Mouse (Mus musculus) midbrain, embryonic 11.5 days (tissue): ENCODE measurements around the gene Plekhb2. TPM values are rescaled to one million over a fixed set of nuclear protein-coding genes. Genes with fewer than 3 reads are reported as not detected.

Experiments
- ATAC-seq: fragments of 200-750 bp; cut with Nextera tagmentation; 2 replicates; pipeline ENCODE4 v1.8.0; 2017; ENCODE audit warnings: moderate TSS enrichment, moderate library complexity; ENCODE audit not compliant: low FRiP score
- DNase-seq: peaks from one replicate; pipeline ENCODE4 v3.0.0; 2015; ENCODE audit warnings: low spot score; ENCODE audit errors: missing footprints
- H3K27ac ChIP-seq: fragments of 300-500 bp; sonication (generic); 2 replicates; pipeline ENCODE4 v1.5.1; 2014; ENCODE audit warnings: low read depth, low read length
- H3K27me3 ChIP-seq: fragments of 300-500 bp; sonication (generic); 2 replicates; pipeline ENCODE4 v1.6.1; 2014; ENCODE audit warnings: mild to moderate bottlenecking, low read length, moderate library complexity, mixed read lengths; ENCODE audit not compliant: control insufficient read depth, insufficient read depth
- H3K36me3 ChIP-seq: fragments of 300-500 bp; sonication (generic); 2 replicates; pipeline ENCODE4 v1.6.1; 2014; ENCODE audit warnings: mild to moderate bottlenecking, low read length, moderate library complexity, mixed read lengths; ENCODE audit not compliant: control insufficient read depth, insufficient read depth
- H3K4me1 ChIP-seq: fragments of 300-500 bp; sonication (generic); 2 replicates; pipeline ENCODE4 v1.6.1; 2014; ENCODE audit warnings: low read length; ENCODE audit not compliant: control insufficient read depth, insufficient read depth
- H3K4me2 ChIP-seq: fragments of 300-500 bp; sonication (generic); 2 replicates; pipeline ENCODE4 v1.6.1; 2014; ENCODE audit warnings: mild to moderate bottlenecking, moderate library complexity
- H3K4me3 ChIP-seq: fragments of 300-500 bp; sonication (generic); 2 replicates; pipeline ENCODE4 v1.5.1; 2014; ENCODE audit warnings: low read depth, low read length
- H3K9ac ChIP-seq: fragments of 300-500 bp; sonication (generic); 2 replicates; pipeline ENCODE4 v1.6.1; 2014; ENCODE audit warnings: low read length
- H3K9me3 ChIP-seq: fragments of 300-500 bp; sonication (generic); 2 replicates; pipeline ENCODE4 v1.6.1; 2016; ENCODE audit warnings: low read length; ENCODE audit not compliant: control insufficient read depth
- WGBS: fragments of 180-500 bp; shearing (Covaris S2); extraction: QIAGEN DNeasy Blood & Tissue Kit; methylation state at CpG from one replicate; pipeline ENCODE4 v1.1.7; 2014; 5-methylcytosine and 5-hydroxymethylcytosine counted together
- polyA plus RNA-seq: library from polyadenylated mRNA; unstranded; fragments of >200 nt; fragmentation: Nextera tagmentation; extraction: Ambion mirVana; gene quantifications from 2 replicates; pipeline ENCODE4 v1.2.1, GENCODE M21; 2014

Plekhb2 gene
- polyA plus RNA-seq, 1 experiment from 2014 or later: 56.3 TPM

GRCm38 (mm10) chr1:34842887-34843618, 6.7 kb upstream of the Plekhb2 start, which contains the start of gene Fam168b:
TSS of gene Fam168b (minus strand) at chr1:34843065.
- no peaks in the 10 kb centered on the region for H3K27me3 ChIP-seq
- H3K4me3 ChIP-seq: peak within 1 kb of the TSS; percentile 75
- peaks cover 25% of the 10 kb centered on the region for H3K4me1 ChIP-seq
- H3K4me2 ChIP-seq: peak within 1 kb of the TSS; percentile 80
- H3K36me3 ChIP-seq: no peaks in the 10 kb centered on the region
- 3% methylated on average over 37 of the region's 59 CpGs for WGBS
- H3K9ac ChIP-seq: peak within 1 kb of the TSS; percentile 96
- ATAC-seq: peak; percentile 89
- no peaks in the 10 kb centered on the region for H3K9me3 ChIP-seq
- H3K27ac ChIP-seq: peak within 1 kb of the TSS; percentile 90
- peak; percentile 100 for DNase-seq

GRCm38 (mm10) chr1:34847070-34847469, 2.7 kb upstream of the Plekhb2 start:
- Histone ChIP-seq H3K4me2 (no peak overlapping the region), H3K9me3 (no peaks in the 10 kb centered on the region), H3K4me3 (no peak overlapping the region), H3K27me3 (no peaks in the 10 kb centered on the region), H3K36me3 (no peaks in the 10 kb centered on the region), H3K9ac (no peak overlapping the region), H3K27ac (no peak overlapping the region), H3K4me1 (peaks cover 7% of the 10 kb centered on the region; the same call in 1 of the 2 replicates)
- no peak for DNase-seq
- ATAC-seq: no peak
- WGBS: 83% methylated on average over 3 of the region's 3 CpGs

GRCm38 (mm10) chr1:34850343-34851136, 764 bp downstream of the Plekhb2 start:
- no peaks in the 10 kb centered on the region for H3K36me3 ChIP-seq
- no peaks in the 10 kb centered on the region for H3K9me3 ChIP-seq
- peak; percentile 77 for ATAC-seq
- H3K4me3 ChIP-seq: peak overlapping the region; percentile 74
- peaks cover 7% of the 10 kb centered on the region; the same call in 1 of the 2 replicates for H3K4me1 ChIP-seq
- no peak overlapping the region for H3K27ac ChIP-seq
- H3K9ac ChIP-seq: peak overlapping the region; percentile 86
- no peak for DNase-seq
- no peaks in the 10 kb centered on the region for H3K27me3 ChIP-seq
- 40% methylated on average over 10 of the region's 11 CpGs for WGBS
- H3K4me2 ChIP-seq: peak overlapping the region; percentile 82

GRCm38 (mm10) chr1:34851562-34851961, 1.8 kb downstream of the Plekhb2 start:
- DNase-seq (no peak), ATAC-seq (no peak)
- 73% methylated on average over 6 of the region's 6 CpGs for WGBS
- no peak overlapping the region for H3K4me3 ChIP-seq
- H3K27ac ChIP-seq: no peak overlapping the region
- no peak overlapping the region for H3K9ac ChIP-seq
- no peaks in the 10 kb centered on the region for H3K9me3 ChIP-seq
- peaks cover 7% of the 10 kb centered on the region; the same call in 1 of the 2 replicates for H3K4me1 ChIP-seq
- H3K4me2 ChIP-seq: no peak overlapping the region
- no peaks in the 10 kb centered on the region for H3K36me3 ChIP-seq
- no peaks in the 10 kb centered on the region for H3K27me3 ChIP-seq

GRCm38 (mm10) chr1:34852116-34852878, 2.5 kb downstream of the Plekhb2 start:
- no peak for DNase-seq
- H3K4me3 ChIP-seq: no peak overlapping the region

GRCm38 (mm10) chr1:34853786-34854185, 4.0 kb downstream of the Plekhb2 start:
- Histone ChIP-seq H3K4me3 (no peak overlapping the region), H3K9ac (no peak overlapping the region), H3K36me3 (no peaks in the 10 kb centered on the region), H3K27ac (no peak overlapping the region), H3K4me2 (no peak overlapping the region), H3K4me1 (peaks cover 7% of the 10 kb centered on the region; the same call in 1 of the 2 replicates), H3K27me3 (no peaks in the 10 kb centered on the region), H3K9me3 (no peaks in the 10 kb centered on the region)
- ATAC-seq: no peak
- WGBS: 92% methylated on average over 2 of the region's 2 CpGs
- DNase-seq: no peak

More at GRCm38 (mm10) chr1:34852116-34852878, 2.5 kb downstream of the Plekhb2 start:
- 86% methylated on average over 11 of the region's 11 CpGs for WGBS
- Histone ChIP-seq H3K27me3 (no peaks in the 10 kb centered on the region), H3K27ac (no peak overlapping the region), H3K4me1 (peaks cover 7% of the 10 kb centered on the region; the same call in 1 of the 2 replicates), H3K9ac (no peak overlapping the region), H3K4me2 (no peak overlapping the region), H3K9me3 (no peaks in the 10 kb centered on the region), H3K36me3 (no peaks in the 10 kb centered on the region)
- ATAC-seq: no peak

- DNase-seq: no peak
- Histone ChIP-seq H3K4me2 (no peak overlapping the region), H3K27me3 (no peaks in the 10 kb centered on the region), H3K36me3 (no peaks in the 10 kb centered on the region), H3K9me3 (no peaks in the 10 kb centered on the region), H3K27ac (no peak overlapping the region), H3K4me3 (no peak overlapping the region), H3K4me1 (peaks cover 6% of the 10 kb centered on the region; the same call in 1 of the 2 replicates), H3K9ac (no peak overlapping the region)
- 80% methylated on average over 12 of the region's 12 CpGs for WGBS
- ATAC-seq: no peak
Measured at GRCm38 (mm10) chr1:34855056-34855739, 5.4 kb downstream of the Plekhb2 start.

GRCm38 (mm10) chr1:34858671-34859070, 8.9 kb downstream of the Plekhb2 start:
- H3K27ac ChIP-seq: no peak overlapping the region
- H3K27me3 ChIP-seq: no peaks in the 10 kb centered on the region
- H3K4me3 ChIP-seq: no peak overlapping the region
- H3K9me3 ChIP-seq: no peaks in the 10 kb centered on the region
- H3K4me2 ChIP-seq: no peak overlapping the region
- 84% methylated on average over 5 of the region's 5 CpGs for WGBS
- DNase-seq (no peak), ATAC-seq (no peak)
- no peaks in the 10 kb centered on the region for H3K4me1 ChIP-seq
- H3K9ac ChIP-seq: no peak overlapping the region
- H3K36me3 ChIP-seq: no peaks in the 10 kb centered on the region; the same call in 1 of the 2 replicates
